ENCODE assay signal across 8 mouse cellular contexts in the genomic region with DNA sequence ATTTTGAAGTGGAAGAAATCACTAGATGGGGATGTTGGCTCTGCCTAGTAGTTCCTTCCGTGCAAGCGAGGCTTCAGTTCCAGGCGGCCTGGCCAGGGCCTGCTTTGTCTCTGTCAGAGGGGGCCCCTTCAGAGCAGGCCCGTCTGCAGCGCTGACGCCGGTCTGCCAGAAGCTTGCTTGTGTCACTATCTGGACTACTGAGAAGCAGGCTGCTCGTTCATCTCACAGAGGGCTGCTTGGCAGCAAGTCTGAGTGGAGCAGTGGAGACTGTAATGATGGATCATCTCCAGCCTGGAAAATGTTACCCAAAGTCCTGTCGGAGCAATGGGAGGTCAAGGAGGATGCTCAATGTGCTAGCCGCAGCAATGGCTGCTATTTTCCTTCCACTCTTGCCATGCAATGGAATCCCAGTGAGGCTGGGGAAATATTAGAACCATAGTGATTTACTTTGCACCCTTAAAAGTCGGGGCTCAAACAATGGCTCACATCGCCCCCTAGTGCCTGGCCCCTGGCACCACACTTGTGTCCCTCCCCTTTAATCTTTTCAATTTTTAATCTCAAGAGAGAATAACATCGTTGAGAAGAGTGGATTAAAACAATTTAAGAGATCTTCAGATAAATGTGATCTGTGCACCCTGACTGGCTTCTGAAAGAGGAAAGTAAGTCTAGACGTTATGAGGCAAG. TPM values are rescaled to one million over a fixed set of nuclear protein-coding genes. Genes with fewer than 3 reads are reported as not detected.
DNase-seq lines count a peak whose midpoint lies in the region; ATAC-seq and TF ChIP-seq lines count a peak whose summit lies in the region.

No protein-coding gene starts in this region.

- TF ChIP-seq CTCF in kidney, adult 2 months (conservative IDR thresholded peaks at IDR 0.05; ENCODE audit: insufficient read depth, insufficient read length, low read depth, low read length): peak; percentile 84

- no peak overlapping the region for H3K27ac ChIP-seq in kidney, adult 2 months (ENCODE audit: insufficient read depth, low read depth, low read length)
- H3K27ac ChIP-seq in forebrain, embryonic 10.5 days: 0 out of 2 replicates have a peak overlapping the region, but pooled peaks have one; percentile 48
- no peak overlapping the region; the same call in 1 of the 2 replicates for H3K27ac ChIP-seq in midbrain, embryonic 16.5 days (ENCODE audit: low read length)

- TF ChIP-seq POLR2A in kidney, adult 2 months (IDR thresholded peaks at IDR 0.05; ENCODE audit: low read depth, low read length): no peak

- DNase-seq in kidney, adult 2 months: no peak
- DNase-seq in kidney, adult 11 months: no peak
- peak; percentile 44 for DNase-seq in NIH3T3 (ENCODE audit: low read depth)
- DNase-seq in forebrain, embryonic 10.5 days (ENCODE audit: extremely low spot score, low spot score): peak; percentile 35
- DNase-seq in induced T-regulatory cell, adult 2 months (ENCODE audit: low read depth): peak; percentile 55
- DNase-seq in ovary, postnatal 10 days (ENCODE audit: low spot score): no peak
- no peak for DNase-seq in layer of hippocampus, postnatal 36 days

- H3K27me3 ChIP-seq in kidney, adult 2 months (replicated peaks; ENCODE audit: control insufficient read depth, insufficient read depth, low read length): no peaks in the 10 kb centered on the region
- peaks cover 57% of the 10 kb centered on the region for H3K27me3 ChIP-seq in forebrain, embryonic 10.5 days (ENCODE audit: poor library complexity, severe bottlenecking)
- peaks cover 2% of the 10 kb centered on the region; the same call in 1 of the 2 replicates for H3K27me3 ChIP-seq in midbrain, embryonic 16.5 days (ENCODE audit: control insufficient read depth, insufficient read depth, low read depth, low read length)

- ATAC-seq in midbrain, embryonic 16.5 days: no peak

- 0 out of 2 replicates have a peak overlapping the region, but pooled peaks have one; percentile 34 for H3K9ac ChIP-seq in midbrain, embryonic 16.5 days (ENCODE audit: low read depth, low read length)

- H3K4me2 ChIP-seq in midbrain, embryonic 16.5 days (ENCODE audit: low read length): no peak overlapping the region

- H3K36me3 ChIP-seq in kidney, adult 2 months (ENCODE audit: control insufficient read depth, insufficient read depth, low read length): no peaks in the 10 kb centered on the region
- no peaks in the 10 kb centered on the region for H3K36me3 ChIP-seq in forebrain, embryonic 10.5 days (replicated peaks)
- H3K36me3 ChIP-seq in midbrain, embryonic 16.5 days (ENCODE audit: control insufficient read depth, insufficient read depth, low read length): no peaks in the 10 kb centered on the region

- no peak overlapping the region for H3K4me3 ChIP-seq in kidney, adult 2 months (ENCODE audit: insufficient read depth, low read depth, low read length)
- no peak overlapping the region for H3K4me3 ChIP-seq in forebrain, embryonic 10.5 days
- no peak overlapping the region for H3K4me3 ChIP-seq in midbrain, embryonic 16.5 days (ENCODE audit: low read depth, low read length)

- 57% methylated on average over 14 of the region's 14 CpGs for WGBS in kidney, adult 2 months
- 72% methylated on average over 14 of the region's 14 CpGs for WGBS in forebrain, embryonic 10.5 days
- 36% methylated on average over 14 of the region's 14 CpGs for WGBS in midbrain, embryonic 16.5 days

- H3K4me1 ChIP-seq in kidney, adult 2 months (ENCODE audit: control insufficient read depth, insufficient read depth, low read length): no peaks in the 10 kb centered on the region
- H3K4me1 ChIP-seq in forebrain, embryonic 10.5 days: peaks cover 42% of the 10 kb centered on the region
- peaks cover 9% of the 10 kb centered on the region; the same call in 1 of the 2 replicates for H3K4me1 ChIP-seq in midbrain, embryonic 16.5 days (ENCODE audit: control insufficient read depth, insufficient read depth, low read length)

- peaks cover 5% of the 10 kb centered on the region for H3K9me3 ChIP-seq in forebrain, embryonic 10.5 days
- H3K9me3 ChIP-seq in midbrain, embryonic 16.5 days (replicated peaks; ENCODE audit: control insufficient read depth, low read length, poor library complexity, severe bottlenecking): peaks cover 3% of the 10 kb centered on the region; the same call in 1 of the 2 replicates

RNA-seq across cellular contexts. Expression of a gene that starts 26.0 kb away (rescaled TPM):
- polyA plus RNA-seq in kidney, adult 2 months (2012; rRNA removed): 5.6 and 6.1 TPM in 2 replicates
- 8.7 and 9.9 TPM in 2 replicates for polyA plus RNA-seq in forebrain, embryonic 10.5 days (2016; fragmentation: Nextera tagmentation; extraction: Ambion mirVana)
- polyA plus RNA-seq in midbrain, embryonic 16.5 days (2015; fragmentation: Nextera tagmentation; extraction: Ambion mirVana): 49.6 and 49.7 TPM in 2 replicates
- 10 to 100 TPM; 35.0 to 36.1 TPM for total RNA-seq in layer of hippocampus, postnatal 36 days (2021)

RNA-seq across cellular contexts. Expression of a gene that starts 40.2 kb away (rescaled TPM):
- 0.13 TPM in 1 of 2 replicates, not detected in the other for polyA plus RNA-seq in kidney, adult 2 months (2012; rRNA removed)
- not detected in 2 replicates for polyA plus RNA-seq in forebrain, embryonic 10.5 days (2016; fragmentation: Nextera tagmentation; extraction: Ambion mirVana)
- not detected in 2 replicates for polyA plus RNA-seq in midbrain, embryonic 16.5 days (2015; fragmentation: Nextera tagmentation; extraction: Ambion mirVana)
- not detected for total RNA-seq in layer of hippocampus, postnatal 36 days (2021)

Comparison
In these comparisons a context has a peak if more than half of its experiments do, and no peak if none do; other contexts are left out.
1. DNase-seq: peak in NIH3T3 (single experiment), forebrain, embryonic 10.5 days (single experiment) and induced T-regulatory cell, adult 2 months (single experiment); none in kidney, adult 2 months (single experiment), kidney, adult 11 months (single experiment), ovary, postnatal 10 days (single experiment) and layer of hippocampus, postnatal 36 days (0 of 2).